Mouse (Mus musculus) lung, adult 2 months (tissue): ENCODE data around the gene Cpn1.

Experiments used
- CTCF ChIP-seq: fragments of 200-500 bp; IDR thresholded peaks from 2 replicates; pipeline ENCODE4 v1.5.1; 2011; ENCODE audit warnings: mild to moderate bottlenecking, low read length, control low read depth; ENCODE audit not compliant: insufficient read depth
- POLR2A ChIP-seq: fragments of 200-500 bp; IDR thresholded peaks from 2 replicates; pipeline ENCODE4 v1.6.1; 2011; ENCODE audit warnings: low read depth, mild to moderate bottlenecking, control low read depth, low read length, borderline replicate concordance; ENCODE audit errors: extremely low read depth

DNA sequence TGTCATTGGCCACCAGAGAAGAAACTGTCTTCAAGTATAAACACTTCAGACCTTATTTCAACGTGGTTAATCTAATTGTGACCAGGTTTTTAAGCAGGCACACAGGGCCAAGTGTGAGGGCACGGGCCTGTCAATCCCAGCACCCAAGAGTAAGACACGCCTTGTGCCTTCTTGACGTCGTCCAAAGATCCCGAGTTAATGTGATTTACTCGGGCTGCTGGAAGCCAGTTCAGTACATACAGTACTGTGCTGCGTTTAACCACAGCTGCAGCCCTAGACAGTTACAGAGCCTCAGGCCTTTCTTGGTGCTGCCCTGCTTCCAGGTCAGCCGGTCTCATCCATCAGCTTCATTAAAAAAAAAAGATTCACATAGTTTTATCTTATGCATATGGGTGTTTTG, 70.9 kb downstream of the Cpn1 start:
- TF ChIP-seq POLR2A (no peak), CTCF (no peak)
